Mouse (Mus musculus) bone marrow macrophage, adult 2 months (primary cell): ENCODE results near the gene Ahr. TPM values are rescaled to one million over a fixed set of nuclear protein-coding genes. Genes with fewer than 3 reads are reported as not detected.

Source experiments
- H3K27ac ChIP-seq: 2 replicates; pipeline ENCODE4 v1.5.1; 2012; ENCODE audit warnings: low read depth, low read length; ENCODE audit not compliant: insufficient read depth
- H3K4me1 ChIP-seq: 2 replicates; pipeline ENCODE4 v1.6.1; 2012; ENCODE audit warnings: low read length; ENCODE audit not compliant: control insufficient read depth, insufficient read depth
- H3K4me3 ChIP-seq: 2 replicates; pipeline ENCODE4 v1.5.1; 2012; ENCODE audit warnings: mild to moderate bottlenecking, low read length, moderate library complexity; ENCODE audit not compliant: insufficient read depth
- CTCF ChIP-seq: IDR thresholded peaks from 2 replicates; pipeline ENCODE4 v1.5.1; 2012; ENCODE audit warnings: low read depth, mild to moderate bottlenecking, low read length, moderate library complexity
- POLR2A ChIP-seq: IDR thresholded peaks from 2 replicates; pipeline ENCODE4 v1.6.1; 2012; ENCODE audit warnings: mild to moderate bottlenecking, low read depth, low read length, borderline replicate concordance
- polyA plus RNA-seq: library from polyadenylated mRNA; stranded (reverse); fragments of >200 nt; gene quantifications from 2 replicates; pipeline ENCODE4 v1.2.4, GENCODE M21; 2012; ENCODE audit not compliant: missing spikeins, insufficient read depth, insufficient read length

The Ahr gene
- polyA plus RNA-seq, 1 experiment = 6.5 TPM

GRCm38 (mm10) chr12:35542836-35543235, 8.0 kb upstream of the Ahr start:
- Histone ChIP-seq H3K4me1 (0 out of 2 replicates have a peak, but pooled peaks cover 4% of the 10 kb centered on the region), H3K4me3 (no peak overlapping the region), H3K27ac (no peak overlapping the region)
- no peak for TF ChIP-seq CTCF

GRCm38 (mm10) chr12:35538843-35539242, 4.0 kb upstream of the Ahr start:
- TF ChIP-seq POLR2A = no peak
- TF ChIP-seq CTCF = no peak
- Histone ChIP-seq H3K4me1 (peaks cover 6% of the 10 kb centered on the region; the same call in 1 of the 2 replicates), H3K4me3 (no peak overlapping the region), H3K27ac (no peak overlapping the region)

- Histone ChIP-seq H3K27ac (no peak overlapping the region), H3K4me1 (peaks cover 9% of the 10 kb centered on the region; the same call in 1 of the 2 replicates), H3K4me3 (peak overlapping the region; percentile 75)
- no peak for TF ChIP-seq CTCF
- TF ChIP-seq POLR2A = no peak
Observed at GRCm38 (mm10) chr12:35534114-35534753, 604 bp downstream of the Ahr start.

GRCm38 (mm10) chr12:35533748-35534113, 1.1 kb downstream of the Ahr start:
- H3K27ac ChIP-seq = no peak overlapping the region
- H3K4me1 ChIP-seq = peaks cover 5% of the 10 kb centered on the region; the same call in 1 of the 2 replicates
- TF ChIP-seq CTCF = no peak
- no peak for TF ChIP-seq POLR2A
- peak overlapping the region; percentile 75 for H3K4me3 ChIP-seq

- H3K27ac ChIP-seq = no peak overlapping the region
- H3K4me3 ChIP-seq = no peak overlapping the region
- peaks cover 5% of the 10 kb centered on the region; the same call in 1 of the 2 replicates for H3K4me1 ChIP-seq
- TF ChIP-seq CTCF (no peak), POLR2A (no peak)
Observed at GRCm38 (mm10) chr12:35533133-35533532, 1.7 kb downstream of the Ahr start.

- Histone ChIP-seq H3K27ac (no peak overlapping the region), H3K4me1 (peaks cover 5% of the 10 kb centered on the region; the same call in 1 of the 2 replicates), H3K4me3 (no peak overlapping the region)
- TF ChIP-seq POLR2A (no peak), CTCF (no peak)
Observed at GRCm38 (mm10) chr12:35532151-35532550, 2.7 kb downstream of the Ahr start.

GRCm38 (mm10) chr12:35530587-35530986, 4.3 kb downstream of the Ahr start:
- TF ChIP-seq POLR2A = no peak
- no peak for TF ChIP-seq CTCF
- Histone ChIP-seq H3K4me1 (peaks cover 5% of the 10 kb centered on the region; the same call in 1 of the 2 replicates), H3K27ac (no peak overlapping the region), H3K4me3 (no peak overlapping the region)

- Histone ChIP-seq H3K4me1 (peaks cover under 1% of the 10 kb centered on the region; the same call in 1 of the 2 replicates), H3K4me3 (no peak overlapping the region), H3K27ac (no peak overlapping the region)
- TF ChIP-seq POLR2A (no peak), CTCF (no peak)
Observed at GRCm38 (mm10) chr12:35527429-35527828, 7.4 kb downstream of the Ahr start.

GRCm38 (mm10) chr12:35522585-35523103, 12.2 kb downstream of the Ahr start:
- TF ChIP-seq POLR2A = no peak
- no peak for TF ChIP-seq CTCF
- H3K4me3 ChIP-seq = no peak overlapping the region
- no peaks in the 10 kb centered on the region for H3K4me1 ChIP-seq
- H3K27ac ChIP-seq = no peak overlapping the region

GRCm38 (mm10) chr12:35515621-35516020, 19.2 kb downstream of the Ahr start:
- H3K27ac ChIP-seq = no peak overlapping the region
- TF ChIP-seq POLR2A (no peak), CTCF (no peak)
- peaks cover 6% of the 10 kb centered on the region; the same call in 1 of the 2 replicates for H3K4me1 ChIP-seq
- H3K4me3 ChIP-seq = no peak overlapping the region

- TF ChIP-seq CTCF = no peak
- no peak for TF ChIP-seq POLR2A
- no peak overlapping the region for H3K4me3 ChIP-seq
- H3K4me1 ChIP-seq = peaks cover 6% of the 10 kb centered on the region; the same call in 1 of the 2 replicates
- no peak overlapping the region for H3K27ac ChIP-seq
Observed at GRCm38 (mm10) chr12:35514671-35515070, 20.2 kb downstream of the Ahr start.
